Mouse (Mus musculus) fat pad, adult 2 months (tissue): ENCODE measurements around the gene Cenpx.

Source experiments
- DNase-seq: peaks from one replicate; pipeline ENCODE4 v3.0.0-alpha.2; 2011; ENCODE audit warnings: low read depth, low spot score; ENCODE audit errors: extremely low read depth

The Cenpx gene

DNA sequence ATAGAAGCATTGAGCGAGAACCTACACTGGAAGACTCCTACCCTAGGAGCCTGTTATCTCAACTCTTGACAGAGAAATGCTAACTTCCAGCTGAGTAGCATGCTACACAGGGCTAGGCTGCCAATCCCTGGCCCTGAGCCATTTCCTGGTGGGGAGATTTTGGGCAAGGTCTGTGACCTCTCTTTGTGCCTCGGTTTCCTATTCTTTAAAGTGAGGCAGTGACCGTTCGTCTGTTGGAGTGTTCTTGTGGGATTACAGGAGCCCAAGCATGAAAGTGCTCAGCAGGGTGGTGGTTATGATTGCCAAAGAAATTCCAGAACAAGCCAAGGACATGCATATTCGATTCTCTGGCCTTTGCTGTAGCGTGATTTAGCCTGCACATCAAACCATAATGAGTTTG is 50.8 kb downstream of the Cenpx start:
- no peak for DNase-seq

DNA sequence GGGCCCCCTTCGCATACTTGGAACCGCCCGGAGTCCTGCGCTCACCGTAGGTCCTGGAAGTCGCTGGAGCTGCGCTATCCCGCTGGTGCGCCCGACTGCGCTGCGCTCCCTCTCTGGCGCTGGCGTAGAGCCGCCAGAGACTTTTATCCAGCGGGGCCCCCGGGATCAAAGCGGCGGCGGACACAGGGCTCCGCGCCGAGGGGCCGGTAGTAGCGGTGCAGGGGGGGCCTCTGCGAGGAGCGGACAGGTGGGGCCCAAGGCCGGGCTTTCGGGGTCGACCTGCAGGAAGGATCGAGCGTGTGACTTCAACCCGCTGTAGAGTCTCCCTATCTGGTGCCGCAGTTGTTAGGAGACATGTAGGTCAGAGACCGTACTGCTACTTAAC is 52.5 kb downstream of the Cenpx start, which contains the start of gene Notum:
Notum (minus strand) TSS at position 100 of the 385 bp plus-strand sequence.
- DNase-seq, result no peak
